Mouse (Mus musculus) lung, postnatal 10 days (tissue): ENCODE measurements around the gene Kcnj3.

Source experiments
- DNase-seq: peaks from one replicate; pipeline ENCODE4 v3.0.0; 2021

Gene Kcnj3

DNA sequence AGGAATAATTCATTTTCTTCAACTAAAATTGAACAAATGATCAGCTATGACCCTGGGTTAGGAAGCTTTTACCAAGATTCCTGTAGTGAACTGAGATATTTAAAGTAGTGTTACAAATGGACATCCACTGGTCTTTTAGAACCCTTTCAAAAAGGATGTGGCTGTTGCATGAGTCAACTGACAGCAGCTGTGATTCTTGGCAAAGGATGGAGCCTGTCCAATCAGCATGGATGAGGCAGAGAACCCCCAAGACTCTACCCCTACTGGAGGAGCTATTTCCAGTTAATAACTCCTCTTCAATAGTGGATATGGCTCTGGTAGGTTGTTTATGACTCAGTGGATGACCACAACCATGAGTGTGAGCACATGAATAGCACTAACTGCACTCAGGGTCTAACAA is 81.5 kb downstream of the Kcnj3 start:
- no peak for DNase-seq

- DNase-seq: no peak
These were observed 97.1 kb downstream of the Kcnj3 start for GRCm38 (mm10) chr2:55532738-55533491.

GRCm38 (mm10) chr2:55534946-55535345 is 99.2 kb downstream of the Kcnj3 start:
- DNase-seq: no peak

GRCm38 (mm10) chr2:55535482-55535881 is 99.7 kb downstream of the Kcnj3 start:
- DNase-seq: no peak

- DNase-seq: no peak
These were observed 111.8 kb downstream of the Kcnj3 start for GRCm38 (mm10) chr2:55547612-55548011.

DNA sequence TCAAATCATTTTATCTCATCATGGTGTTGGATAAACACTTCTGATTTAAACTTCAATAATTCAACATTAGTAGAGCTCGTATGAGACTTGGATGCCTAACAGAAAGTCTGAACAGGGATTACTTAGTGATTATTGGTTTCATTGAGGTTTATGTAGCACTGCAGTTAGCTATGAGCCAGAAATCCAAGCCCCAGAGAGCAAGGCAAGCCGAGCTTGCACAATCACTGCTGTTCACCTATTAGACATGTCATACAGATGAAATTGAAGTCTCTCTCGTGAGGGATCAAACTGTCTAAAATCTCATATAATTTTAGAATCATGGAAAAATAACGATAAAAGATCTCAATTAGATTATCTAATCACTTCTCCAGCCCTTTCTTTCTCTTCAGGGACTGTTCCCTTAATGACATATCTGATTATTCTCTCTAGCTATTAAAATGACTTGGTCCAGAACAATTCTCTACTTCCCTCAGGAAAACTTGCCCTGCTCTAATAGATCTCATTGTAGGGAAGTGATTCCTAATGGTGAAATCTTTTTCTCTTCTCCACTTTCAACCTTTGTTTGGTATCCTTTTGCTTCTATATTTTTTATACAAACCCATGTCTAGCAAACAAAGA is 122.7 kb downstream of the Kcnj3 start:
- DNase-seq: no peak

DNA sequence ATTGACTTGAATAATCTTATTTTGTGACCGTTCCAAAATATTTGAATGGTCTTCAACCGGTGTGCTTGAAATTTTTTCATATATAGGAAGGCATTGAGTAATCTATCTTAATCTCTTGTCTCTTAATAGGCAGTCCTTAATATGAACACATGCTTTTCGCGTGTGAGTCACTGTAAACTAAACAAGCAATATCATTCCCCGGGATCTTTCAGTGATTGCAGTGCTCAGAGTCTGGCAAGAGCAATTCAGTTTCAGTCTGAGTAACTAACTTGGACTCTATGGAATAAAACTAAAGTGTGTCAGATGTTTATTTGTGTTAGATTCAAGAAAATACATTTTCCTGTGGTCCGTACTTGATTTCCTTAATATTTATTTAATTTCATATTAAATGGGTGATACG is 133.5 kb downstream of the Kcnj3 start:
- DNase-seq: no peak

DNA sequence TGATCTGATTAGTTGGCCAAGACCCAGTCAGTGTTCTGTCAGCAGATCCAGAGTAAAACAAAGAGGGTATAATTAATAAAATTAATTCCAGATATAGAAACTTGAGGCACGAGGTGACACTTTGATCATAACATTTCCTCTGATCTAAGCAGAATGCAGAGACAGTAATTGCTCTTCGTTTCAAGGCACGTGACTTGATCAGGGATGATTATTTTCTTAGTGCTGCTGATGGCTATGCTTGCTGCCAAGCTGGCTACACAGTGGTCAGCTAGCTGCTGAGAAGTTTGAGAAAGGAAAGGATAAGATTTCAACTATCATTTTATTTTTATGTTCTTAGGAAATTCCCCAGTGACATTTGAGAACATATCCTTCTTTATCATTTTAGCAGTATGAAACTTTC is 135.7 kb downstream of the Kcnj3 start:
- no peak for DNase-seq

GRCm38 (mm10) chr2:55580286-55580685 is 144.5 kb downstream of the Kcnj3 start:
- no peak for DNase-seq

DNA sequence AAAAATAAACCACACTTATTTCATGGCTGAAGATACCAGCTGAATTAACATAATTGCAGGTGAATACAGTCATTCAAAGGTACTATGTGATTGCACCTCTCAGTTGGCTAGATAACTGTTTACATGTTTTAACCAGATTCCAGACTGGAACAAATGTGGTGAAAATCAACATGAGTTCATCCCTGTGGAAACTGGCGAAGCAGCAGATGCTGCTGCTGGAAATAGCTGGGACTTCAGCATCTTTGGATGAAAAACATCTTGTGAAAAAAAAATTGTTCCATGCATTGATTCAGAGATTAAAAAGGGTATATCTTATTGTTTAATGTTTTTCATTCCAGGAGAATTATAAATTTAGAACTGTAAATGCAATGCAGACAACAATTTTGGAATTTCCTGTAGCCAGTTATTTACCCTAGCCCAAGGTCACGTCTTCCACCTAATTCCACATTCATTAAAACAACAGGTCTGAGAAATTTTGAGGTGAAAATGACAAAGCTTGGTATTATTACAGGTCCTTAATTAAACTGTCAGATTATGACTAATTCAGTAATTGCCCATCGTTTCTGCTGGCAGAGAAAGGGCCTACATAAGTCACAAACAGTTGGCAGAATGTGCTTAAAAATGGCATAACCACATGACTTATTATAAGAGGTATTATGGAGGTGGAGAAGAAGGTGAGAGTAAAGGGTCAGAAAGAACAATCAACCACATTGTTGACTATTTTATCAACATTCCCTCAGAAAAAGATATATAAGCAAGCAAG is 155.6 kb downstream of the Kcnj3 start:
- no peak for DNase-seq
